Mouse (Mus musculus): ENCODE data around the gene Arhgap17.
A peak's percentile ranks its signal among the peaks of the same experiment; 100 is the strongest.

Arhgap17 gene

DNA sequence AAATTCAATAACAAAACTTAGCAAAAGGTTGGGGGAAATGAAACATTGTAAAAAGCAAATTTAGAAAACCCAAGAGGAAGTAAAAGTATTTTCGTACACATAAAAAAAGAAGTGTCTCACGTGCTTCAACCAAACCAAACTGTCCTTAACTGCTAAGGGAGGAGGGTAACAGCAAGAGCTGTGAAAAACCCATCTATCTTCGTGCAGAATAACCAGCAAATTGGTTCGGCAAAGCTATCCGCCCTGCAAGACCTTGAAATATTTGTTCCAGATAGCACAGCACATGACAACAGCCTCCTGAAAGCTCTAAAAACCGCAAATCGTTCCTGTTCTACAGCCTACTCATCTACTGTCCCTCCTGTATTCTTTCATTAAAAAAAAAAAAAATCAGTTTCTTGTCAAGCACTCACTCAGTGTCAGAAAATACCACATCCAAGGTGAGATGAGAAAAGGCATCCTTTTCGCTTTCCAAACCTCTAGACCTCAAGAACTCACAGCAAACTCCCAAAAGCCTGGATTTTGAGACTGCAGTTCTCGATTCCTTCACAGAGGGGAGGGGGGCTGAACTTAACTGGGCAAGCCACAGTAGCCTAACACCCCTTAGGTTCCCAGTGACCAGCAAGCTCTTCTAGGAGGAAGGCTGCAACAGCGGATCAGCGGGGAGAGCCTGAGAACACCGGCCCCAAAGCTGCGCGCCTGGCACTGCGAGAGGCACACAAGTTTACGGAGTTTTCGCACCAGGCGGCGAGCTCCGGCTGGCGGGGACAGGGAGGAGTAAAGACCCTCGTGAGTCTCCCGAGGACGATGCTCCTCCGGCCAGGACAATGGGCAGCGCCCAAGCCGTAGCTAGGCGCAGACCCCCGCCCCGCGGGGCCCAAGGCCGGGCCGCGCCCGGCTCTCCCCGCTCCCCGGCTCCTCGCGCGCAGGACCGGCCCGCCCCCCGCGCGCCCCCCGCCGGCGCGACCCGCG lies 653 bp downstream of the Arhgap17 start:
- no peak for DNase-seq

DNA sequence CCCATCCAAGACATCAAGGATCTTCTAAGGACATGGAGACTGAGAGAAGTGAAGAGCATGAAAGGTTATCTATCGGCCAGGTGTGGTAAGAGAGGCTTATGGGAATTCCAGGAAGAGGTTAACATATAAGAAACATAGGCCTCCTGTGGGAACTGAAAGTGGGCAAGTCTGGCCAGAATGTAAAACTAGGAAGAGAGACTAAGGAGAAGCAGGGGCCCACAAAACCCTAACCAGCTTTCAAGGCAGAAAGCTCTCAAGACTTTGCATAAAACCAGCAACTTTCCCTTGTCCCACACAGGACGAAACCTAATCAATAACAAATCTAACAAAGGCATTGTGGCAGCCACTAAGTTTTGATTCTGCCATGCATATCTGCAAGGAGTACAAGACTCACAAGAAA lies 1.5 kb downstream of the Arhgap17 start:
- DNase-seq: no peak

DNA sequence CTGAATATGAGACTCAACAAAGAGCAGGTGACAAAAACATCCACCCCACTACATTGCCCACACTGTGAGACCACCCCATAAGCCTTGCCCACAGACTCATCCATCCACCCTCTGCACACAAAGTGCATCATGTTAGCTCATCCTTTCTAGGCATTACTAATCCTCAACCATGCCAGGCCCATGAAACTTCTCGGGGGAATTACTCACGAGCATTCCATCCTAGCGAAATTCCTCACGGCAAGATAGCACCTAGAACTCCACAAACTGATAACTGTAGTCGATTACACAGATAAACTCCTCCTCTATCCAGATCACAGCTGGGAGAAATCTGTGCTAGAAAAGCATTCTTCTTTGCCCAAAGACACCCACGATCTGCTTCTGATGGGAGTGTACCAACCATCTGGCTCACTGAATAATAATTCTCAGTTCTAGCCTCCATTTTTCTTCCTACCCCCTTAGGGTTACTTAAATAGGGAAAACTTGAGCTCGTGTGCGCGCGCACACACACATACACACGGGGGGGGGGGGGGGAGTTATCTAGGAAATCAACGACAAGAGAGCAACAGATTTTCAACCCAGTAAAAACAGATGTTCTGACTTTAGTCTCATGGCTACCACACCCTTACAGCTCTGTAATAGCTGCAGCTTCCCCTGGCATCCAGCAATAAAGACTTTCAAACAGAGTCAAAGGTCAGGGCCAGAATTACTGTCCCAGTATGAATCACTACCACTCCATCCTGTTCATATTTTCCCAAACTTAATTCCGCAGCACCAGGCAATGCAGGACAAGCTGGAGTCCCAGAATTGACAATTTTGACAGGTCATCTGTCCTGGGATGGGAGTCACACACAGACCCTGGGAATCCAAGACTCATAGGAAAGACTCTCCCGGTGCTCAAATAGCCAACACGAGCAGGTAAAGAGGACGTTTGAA lies 2.2 kb downstream of the Arhgap17 start:
- no peak for DNase-seq

DNA sequence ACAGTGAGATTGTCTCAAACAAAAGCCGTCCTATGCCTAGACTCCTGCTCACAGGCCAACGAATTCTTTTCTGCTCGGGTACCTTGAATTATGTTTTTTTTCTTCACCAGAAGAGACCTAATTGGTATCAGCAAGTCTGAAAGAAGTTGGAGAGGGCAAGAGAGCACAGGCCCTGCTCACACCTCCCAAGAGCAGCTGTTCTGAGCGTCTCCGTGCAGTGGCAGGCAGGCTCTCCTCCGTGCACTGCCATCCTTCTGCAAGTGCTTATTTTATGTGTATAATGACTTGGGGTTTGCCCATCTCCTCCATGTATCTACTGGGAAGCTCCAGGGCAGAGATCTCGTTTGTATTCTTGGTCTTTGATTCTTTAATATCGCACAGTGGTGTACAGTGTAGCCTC lies 2.9 kb downstream of the Arhgap17 start:
- DNase-seq: no peak

DNA sequence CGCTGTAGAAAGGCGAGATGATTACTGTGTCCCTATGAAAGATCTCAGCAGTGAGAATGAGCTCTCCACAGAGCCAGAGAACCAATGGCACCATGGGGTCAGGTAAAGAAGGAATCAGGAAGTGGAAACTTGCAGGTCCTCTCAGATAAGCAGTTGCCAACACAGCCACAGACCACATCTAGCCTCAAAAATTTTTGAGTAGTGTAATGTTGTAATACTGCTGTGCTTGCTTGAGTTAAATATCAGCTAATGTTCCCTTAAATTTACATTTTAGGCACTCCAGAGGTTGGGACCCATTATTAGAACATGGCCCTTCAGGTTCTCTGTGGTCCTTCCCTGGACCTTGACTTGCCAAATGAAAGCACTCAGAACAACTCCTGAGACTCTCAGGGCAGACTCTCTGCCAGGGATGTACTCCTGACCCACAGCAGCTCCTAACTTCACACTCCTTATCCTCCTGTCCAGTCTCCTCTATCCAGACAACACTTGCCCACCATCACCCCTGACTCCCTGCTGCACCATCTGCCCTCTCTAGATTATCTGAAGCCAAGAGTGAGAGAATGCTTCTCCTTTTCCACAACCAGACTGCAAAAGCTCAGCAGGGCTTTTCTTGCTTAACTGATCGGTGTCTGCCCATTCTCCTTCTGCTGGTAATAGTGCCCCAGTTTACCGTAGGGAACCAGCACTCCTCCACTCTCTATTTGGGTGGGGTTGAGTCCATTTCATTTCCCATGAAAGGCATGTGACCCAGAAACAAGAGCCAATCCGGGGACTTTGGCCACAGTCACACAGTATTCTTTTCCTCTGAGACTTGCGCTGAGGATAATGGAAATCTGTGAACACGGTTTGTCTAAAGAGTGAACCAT lies 3.6 kb downstream of the Arhgap17 start:
- DNase-seq: peak; percentile 28 to 31

DNA sequence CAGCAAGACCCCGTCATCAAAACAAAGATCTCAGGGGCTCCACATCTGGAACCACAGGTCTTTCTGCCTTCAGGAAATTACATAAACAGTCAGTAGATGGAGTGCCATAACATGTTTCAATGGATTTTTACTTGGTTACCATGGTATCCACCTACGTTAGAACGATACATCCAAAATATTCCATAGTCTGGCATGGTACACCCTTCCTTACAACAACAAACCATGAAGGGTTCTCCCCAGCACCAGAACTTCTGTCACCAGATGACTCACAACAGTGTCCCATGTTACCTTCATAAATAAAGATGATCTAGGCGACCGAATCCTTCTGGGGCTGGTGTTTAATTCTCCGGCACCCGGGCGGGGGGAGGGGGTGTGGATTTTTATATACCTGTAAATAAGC lies 5.7 kb downstream of the Arhgap17 start:
- no peak for DNase-seq

DNA sequence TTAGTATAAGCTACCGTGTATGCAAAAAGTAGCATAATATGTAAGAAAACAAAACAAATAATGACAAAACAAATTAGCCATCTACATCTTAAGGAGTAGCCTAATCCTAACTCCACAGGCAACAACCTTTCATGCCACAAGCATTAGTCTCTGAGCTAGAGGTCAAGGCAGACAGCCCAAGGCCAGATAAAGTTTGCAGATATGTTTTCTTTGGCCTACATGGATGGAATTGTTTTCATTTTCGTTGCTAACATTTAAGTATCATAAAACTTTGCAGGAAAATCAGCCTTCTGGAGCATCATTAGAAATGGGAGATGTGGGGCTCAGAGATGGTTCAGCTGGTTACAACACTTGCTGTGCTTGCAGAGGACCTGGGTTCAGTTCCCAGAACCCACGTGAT lies 6.9 kb downstream of the Arhgap17 start:
- DNase-seq: no peak

DNA sequence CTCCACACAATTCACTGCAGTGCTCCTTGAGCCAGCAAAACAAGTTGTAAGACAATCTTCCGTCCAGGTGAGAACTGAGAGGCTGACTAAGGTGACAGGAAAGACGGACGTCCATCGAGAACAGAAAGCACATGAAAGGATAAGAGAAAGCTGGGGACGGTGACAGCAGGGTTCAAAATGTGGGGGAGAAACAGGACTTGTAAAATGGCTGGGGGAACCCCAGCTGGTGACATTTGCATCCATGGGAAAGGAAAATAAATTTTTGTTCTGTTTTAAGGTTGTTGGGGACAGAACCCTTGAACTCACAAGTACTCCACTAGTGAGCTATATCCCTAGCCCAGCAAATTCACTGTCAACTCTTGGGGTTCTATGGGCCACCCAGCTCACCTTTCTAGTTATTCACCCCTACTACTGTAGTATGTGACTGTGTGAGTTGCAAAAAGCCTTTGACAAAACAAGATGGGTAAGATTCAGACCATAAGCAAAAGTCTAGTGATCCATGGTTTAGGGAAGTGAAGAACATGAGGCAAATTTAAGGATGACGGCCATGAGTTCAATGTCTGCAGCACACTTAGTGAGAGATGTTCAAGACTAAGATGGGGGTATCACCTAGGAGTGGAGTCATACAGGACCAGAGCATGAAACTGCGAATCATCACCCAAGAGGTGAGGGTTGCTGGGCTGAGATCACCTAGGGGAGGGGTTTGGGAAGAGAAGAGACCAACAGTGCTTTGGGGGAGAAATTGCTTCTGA lies 8.3 kb downstream of the Arhgap17 start:
- no peak for DNase-seq

DNA sequence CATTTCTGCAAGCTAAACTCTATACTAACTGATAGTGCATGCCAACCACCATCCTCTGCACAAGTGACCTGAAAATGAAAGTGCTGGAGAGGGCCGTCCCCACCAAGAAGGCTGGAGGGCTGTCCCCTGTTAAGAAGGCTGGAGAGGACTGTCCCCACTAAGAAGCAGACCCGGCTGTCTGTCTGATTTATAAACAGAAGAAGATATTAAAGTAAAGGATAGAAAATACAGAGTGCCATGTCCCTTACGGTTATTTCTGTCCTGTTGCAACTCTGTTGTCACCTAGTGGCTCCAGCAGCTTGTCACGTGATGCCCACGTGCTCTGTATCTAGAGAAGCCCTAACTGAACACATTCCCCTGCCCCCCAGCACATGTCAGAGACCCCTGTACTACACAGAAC lies 9.5 kb downstream of the Arhgap17 start:
- no peak for DNase-seq

DNA sequence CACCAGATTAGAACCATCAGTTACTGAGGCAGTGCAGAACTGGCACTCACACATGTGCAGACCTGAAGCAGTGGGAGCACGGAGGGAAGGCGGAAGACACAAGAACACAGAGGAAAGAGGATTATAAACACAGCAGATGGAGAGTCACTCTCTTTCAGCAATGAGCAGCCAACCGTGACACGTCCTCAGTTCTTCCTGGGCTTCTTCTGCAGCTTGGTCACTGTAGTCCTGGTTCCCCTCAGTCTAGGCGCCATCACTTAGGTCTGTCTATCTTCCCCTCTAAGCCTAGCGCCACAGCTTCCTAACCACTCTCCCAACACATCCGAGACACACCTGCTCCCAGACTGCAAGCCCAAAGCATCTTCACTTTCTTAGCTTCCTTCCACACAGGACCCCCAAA lies 10.6 kb downstream of the Arhgap17 start:
- no peak for DNase-seq

DNA sequence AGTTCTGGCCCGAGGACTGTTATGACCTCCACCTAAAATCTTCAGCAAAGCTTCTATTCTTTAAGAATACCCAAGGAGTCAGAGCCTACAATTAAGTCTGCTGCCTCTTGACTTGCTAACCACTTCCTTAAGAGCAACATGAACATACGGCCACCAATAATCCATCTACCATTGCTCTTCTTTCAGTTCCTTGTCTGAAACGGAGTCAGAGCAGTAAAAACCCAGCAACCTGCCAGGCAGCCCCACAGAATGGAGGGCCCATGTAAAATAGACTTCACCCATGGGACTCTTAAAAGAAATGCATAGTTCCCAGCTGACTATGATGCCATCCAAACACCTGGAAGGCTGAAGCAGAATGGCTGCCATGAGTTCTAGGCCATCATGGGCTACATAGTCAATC lies 13.6 kb downstream of the Arhgap17 start:
- no peak for DNase-seq

DNA sequence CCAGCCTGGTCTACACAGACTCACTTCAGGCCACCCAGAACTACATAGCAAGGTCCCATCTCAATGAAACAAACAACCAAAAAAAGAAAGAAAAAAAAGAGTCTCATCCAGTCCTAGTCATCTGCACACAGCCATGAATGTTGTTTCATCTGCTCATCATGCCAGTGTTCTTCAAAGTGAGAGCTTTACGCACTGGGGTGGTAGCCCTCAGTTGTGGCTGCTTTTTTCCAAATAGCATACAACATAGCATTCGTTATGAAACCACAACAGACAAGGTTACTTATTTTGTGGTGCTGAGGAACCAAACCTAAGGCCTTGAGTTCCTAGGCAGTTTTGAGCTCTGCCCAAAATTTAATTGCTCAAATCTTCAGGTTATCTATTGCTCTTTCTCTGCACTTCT lies 14.9 kb downstream of the Arhgap17 start:
- DNase-seq: no peak

DNA sequence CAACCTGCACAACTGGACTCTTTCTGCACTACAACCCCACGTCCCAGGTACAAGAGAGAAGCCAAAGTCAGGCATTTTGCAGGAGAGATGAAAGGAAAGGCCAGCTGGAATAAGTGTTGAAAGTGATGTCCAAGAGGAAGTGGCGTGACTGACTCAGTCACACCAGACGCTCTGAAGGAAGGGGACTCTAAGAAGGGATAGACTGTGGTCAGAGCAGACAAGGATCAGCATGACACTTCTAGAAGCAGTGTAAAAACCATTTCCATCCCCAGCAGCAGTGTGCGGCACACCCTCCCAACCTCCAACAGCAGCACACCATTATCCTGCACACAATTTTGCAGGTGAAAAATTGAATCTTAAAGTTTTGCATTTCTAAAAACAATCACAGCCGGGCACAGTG lies 15.3 kb downstream of the Arhgap17 start:
- no peak for DNase-seq

DNA sequence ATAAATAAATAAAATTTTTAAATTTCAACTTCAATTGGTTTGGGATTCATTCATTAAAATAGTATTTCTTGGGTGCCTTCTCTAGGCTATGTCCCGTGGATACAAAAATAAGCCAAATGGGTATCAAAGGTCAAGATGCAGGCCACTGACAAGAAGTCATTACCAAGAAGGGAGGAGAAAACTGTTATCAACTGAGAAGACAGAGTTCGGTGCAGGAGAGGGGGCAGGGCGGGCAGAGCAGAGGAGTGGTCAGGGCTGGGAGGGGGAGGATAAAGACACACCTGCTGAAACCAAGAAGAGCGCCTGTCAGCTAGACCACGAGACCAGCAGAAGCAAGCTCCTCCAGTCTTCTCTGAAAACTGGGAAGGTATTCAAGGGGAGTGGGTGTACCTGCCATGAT lies 15.8 kb downstream of the Arhgap17 start:
- DNase-seq: no peak

DNA sequence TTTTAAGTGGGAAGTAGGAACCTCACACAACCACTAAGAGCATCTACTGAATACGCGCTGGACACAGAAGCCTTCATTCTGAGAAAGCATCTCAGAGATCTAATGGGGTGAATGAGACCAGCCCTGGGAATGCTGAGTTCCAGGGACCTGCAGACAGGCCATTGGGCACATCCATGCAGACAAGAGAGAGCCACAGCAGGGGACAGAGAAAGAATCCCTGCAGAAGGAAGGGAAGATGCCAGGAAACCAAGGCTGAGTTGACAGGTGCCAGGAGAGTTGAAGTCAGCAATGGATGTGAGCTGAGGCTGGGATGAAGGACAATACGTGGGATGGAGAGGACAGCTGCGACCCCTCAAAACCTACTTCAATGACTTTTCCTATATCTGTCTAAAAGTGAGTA lies 16.6 kb downstream of the Arhgap17 start:
- no peak for DNase-seq

DNA sequence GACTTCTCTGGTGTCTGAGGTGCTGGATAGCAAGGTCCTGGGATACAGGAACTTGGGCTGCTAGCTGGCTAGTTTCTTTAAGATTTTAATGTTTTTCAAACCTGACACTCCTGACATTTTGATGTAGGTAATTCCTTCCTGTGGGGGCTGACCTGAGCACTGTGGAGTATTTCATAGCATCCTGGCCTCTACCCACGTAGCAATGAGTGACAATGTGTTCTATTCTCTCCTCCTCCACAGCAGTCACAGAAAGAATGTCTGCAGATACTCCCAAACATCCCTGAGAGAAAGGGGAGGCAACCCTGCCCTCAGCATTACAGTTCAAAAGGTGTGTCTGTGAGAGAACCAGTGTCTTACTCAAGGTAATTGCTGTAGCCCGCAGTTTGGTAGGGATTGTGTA lies 19.5 kb downstream of the Arhgap17 start:
- DNase-seq: no peak

DNA sequence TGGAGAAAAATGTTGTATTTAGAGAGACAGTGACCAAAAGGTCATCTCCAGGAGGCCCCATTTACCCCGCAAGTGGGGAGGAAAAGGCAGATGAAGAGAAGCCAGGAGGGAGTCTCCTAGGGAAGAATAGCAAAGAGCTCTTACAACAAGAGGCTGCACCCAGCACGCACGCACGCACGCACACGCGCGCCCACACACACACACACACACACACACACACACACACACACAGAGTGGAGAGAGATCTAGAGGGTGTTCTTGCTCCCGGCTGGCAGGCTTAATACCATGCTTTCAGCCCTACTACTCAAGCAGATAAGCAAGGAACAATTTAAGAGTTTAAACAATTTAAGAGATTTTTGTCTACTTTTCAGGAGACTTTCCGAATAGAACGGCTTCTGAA lies 19.9 kb downstream of the Arhgap17 start:
- DNase-seq: no peak

DNA sequence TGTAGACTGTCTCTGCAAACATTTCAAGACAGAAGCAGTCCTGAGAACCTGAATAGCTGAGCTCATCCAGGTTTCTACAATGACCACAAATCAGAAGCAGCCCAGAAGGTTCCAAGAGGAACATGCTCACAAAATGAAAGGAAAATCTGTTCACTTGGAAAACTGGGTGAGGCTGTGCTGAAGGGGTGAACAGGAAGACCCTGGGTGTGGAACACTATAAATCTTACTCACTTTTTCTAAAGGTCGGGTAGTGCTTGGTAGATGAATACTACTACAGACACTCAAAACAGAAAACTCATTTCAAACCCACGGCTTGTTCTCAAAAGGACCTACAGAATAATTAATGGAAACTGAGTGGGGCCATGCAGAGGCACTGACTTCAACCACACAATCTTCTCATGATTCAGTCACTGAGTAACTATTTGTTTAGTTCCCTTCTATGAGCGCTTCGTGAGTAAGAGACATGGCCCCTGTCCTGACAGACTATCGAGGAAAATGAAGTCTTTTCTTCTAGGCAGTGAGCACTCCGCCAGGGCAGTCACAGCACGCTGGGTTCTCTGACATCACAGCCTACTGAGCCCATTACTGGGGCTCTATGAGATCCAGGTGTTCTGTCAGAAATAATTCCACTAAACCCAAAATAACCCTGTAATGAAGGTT lies 23.0 kb downstream of the Arhgap17 start:
- DNase-seq: no peak

DNA sequence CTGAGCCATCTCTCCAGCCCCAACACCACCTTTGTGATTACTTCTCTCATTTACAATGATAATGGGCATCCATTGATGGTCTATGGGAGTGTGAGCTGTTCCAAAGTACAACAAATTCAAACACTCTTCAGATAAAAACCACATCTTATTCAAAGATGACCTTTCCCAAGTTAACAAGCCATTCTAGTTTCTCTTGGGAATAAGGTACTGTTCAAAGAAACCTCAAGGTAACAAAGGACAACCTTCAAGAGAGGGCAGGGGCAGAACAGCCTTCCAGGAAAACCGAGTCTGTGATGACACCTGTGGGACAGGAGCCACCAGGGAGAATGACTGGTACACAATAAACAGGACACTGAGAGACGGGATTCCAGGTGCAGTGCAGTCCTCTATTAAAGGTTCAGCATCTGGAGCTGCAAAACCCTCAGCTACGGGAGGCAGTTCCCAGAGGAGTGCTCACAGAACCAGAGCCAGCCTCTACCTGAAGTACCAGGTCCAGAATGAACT lies 24.6 kb downstream of the Arhgap17 start:
- DNase-seq: no peak

DNA sequence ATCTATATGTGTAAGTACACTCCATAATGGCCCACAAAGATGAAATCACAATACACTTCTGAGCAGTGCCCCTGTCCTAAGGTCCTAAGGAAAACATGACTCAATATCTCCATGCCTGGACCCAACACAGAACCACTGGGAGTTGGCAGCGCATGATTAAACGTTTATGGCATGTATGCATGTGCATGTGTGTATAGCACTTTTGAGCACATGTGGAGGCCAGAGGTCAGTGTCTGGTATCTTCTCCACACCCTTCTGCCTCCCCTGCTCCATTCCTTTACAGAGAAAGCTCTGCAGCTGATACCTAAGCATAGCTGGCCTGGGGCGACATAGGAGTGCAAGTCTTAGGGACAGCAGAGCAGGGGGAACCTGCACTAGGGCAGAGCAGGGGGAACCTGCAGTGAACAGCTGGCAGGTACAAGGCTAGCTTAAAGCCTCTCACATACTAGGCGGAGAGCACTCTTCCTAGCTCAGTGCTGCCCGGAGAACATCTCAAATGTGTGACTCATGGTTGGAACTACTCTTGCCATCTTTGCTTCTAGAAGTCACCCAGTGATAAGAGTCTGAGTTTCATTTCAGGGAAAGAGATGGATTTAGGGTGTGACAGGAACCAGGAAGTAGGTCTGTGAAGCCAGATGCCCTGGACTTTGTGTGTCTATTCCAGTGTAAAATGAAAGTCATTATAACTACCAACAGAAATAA lies 25.5 kb downstream of the Arhgap17 start:
- no peak for DNase-seq

DNA sequence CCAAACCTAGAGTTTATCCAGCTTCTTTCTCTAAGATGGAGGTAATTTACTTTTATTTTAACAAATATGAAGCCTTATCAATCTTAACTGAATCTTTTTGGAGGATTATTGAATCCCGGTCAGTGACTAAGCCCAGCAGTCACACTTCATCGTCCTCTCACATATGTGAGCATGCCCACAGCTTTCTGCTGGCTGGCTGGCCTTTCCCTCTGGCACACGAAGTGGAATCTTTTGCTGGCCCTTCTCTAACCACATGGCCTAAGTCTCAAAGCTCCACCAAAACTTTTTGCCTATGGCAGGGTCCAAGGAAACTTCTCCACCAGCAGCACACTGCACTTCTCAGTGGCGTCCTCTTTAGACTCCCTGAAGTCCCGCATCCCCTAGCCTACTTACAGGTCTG lies 27.8 kb downstream of the Arhgap17 start:
- peak in 1 of 2 experiments; percentile 29 for DNase-seq

All from lung, postnatal 4 days (tissue).